Mouse (Mus musculus): Measurements from ENCODE around the gene Itpr1.

The Itpr1 gene

DNA sequence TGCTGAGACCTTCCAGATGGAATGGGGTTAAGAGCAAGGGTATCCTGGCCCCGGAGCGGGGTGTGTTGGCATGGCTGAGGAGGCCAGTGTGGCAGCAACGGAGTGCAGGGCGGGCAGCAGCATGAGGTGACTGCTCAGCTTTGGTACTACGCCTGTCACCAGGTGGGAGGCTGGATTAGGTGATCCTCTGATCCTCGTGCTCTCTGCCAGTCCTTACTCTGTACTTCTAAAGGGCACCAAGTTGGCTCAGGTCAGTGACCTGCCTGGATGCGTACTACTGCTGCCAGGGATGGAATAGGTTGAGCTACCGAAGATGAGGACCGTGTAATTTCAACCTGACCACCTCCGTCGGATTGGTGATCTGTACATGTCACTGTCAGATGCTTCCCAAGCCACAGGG, 245.9 kb downstream of the Itpr1 start:
- in situ Hi-C loops (cut with MseI, MboI): no loop called here

- in situ Hi-C loops (cut with MseI, MboI): no loop called here
Measured at GRCm38 (mm10) chr6:108464308-108464979, 251.5 kb downstream of the Itpr1 start.

- in situ Hi-C loops (cut with MseI, MboI): no loop called here
Measured at GRCm38 (mm10) chr6:108465159-108465558, 252.3 kb downstream of the Itpr1 start.

GRCm38 (mm10) chr6:108466061-108466531, 253.2 kb downstream of the Itpr1 start:
- in situ Hi-C loops (cut with MseI, MboI): no loop called here

- in situ Hi-C loops (cut with MseI, MboI): no loop called here
Measured at GRCm38 (mm10) chr6:108467597-108467996, 254.7 kb downstream of the Itpr1 start.

DNA sequence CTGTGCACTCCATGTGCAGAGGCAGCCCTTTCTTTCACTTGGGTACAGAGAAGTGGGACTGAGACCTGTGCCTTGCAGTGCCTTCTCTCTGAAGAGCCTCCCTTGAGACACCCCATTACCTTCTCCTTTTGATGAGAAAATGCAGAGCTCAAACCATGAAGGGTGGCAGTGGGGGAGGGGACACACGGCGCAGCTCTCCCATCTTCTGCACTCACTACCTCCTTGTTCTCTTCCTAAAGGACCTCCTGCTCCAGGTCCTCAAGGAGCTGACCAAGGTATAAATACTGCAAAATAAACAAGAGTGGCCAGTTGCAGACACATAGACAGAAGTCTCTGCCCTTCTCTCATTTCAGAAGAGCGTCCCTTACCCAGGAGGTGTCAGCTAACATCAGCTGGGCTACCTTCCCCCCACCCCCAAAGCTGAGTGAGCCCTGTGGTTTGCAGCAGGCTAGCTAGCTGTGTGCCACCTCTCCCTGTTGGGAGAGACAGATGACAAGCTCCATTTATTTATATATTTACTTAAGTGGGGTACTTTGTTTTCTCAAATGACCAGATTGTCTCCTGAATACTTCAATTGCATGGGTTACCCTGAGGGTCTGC, 255.4 kb downstream of the Itpr1 start:
- in situ Hi-C loops (cut with MseI, MboI): no loop called here

GRCm38 (mm10) chr6:108471878-108472277, 259.0 kb downstream of the Itpr1 start:
- in situ Hi-C loops (cut with MseI, MboI): no loop called here

- in situ Hi-C loops (cut with MseI, MboI): no loop called here
Measured at GRCm38 (mm10) chr6:108472748-108473147, 259.9 kb downstream of the Itpr1 start.

DNA sequence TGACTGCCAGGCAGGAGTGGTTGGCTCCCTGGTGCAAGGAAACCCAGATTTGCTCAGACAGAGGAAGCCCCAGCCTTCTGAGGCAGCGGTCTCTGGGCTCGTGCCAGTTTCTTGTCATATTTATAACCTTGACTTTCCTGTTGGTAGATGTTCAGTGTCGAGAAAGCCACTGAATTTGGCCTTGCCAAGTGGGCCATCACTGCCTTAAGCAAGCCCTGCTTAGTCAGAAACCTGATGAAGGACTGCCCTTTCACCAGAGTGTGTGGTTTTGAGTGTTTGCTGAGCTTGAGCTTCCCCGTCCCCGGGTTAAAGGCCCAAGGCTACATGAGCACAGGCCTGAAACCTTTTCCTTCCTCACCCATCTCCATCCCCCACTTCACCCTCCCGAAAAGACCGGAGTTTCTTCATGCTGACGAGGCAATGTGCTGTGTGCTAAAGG, 263.9 kb downstream of the Itpr1 start:
- in situ Hi-C loops (cut with MseI, MboI): no loop called here

DNA sequence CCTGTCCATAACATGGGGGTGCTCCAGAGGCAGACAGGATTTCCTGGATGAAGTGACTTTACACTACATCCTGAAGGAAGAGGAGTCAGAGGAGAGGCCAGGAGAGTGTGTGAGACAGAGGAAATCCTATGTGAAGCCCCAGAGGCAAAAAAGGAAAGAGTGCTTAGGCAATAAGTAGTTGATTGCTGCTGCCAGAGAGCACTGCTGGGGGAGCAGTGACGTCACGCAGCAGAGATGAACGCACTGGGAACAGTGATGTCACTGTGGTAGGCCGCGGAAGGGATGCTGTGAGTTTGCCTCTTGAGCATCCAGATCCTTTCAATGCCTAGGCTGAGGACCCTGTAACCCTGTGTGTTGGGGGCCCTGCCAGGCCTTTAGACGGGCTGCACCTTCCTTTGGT, 264.7 kb downstream of the Itpr1 start:
- in situ Hi-C loops (cut with MseI, MboI): no loop called here

- in situ Hi-C loops (cut with MseI, MboI): no loop called here
Measured at GRCm38 (mm10) chr6:108481190-108481589, 268.3 kb downstream of the Itpr1 start.

DNA sequence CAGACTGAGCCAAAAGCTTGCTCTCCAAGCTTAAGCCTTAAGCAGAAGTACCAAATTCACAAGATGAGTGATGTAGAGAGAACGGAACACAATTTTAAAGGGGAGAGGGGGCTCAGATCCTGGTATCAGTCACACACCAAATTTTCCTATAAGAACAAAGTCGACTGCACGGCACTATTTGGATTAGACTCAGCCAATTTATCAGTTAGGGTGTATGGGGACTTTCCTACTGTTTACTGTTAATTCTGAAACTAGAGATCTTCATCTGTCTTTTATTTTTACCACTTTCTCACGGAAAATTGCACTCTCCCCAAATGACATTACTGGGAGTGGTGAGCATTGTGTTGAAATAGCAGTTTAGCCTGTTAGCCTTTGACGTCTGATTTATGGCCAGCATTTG, 269.6 kb downstream of the Itpr1 start:
- in situ Hi-C loops (cut with MseI, MboI): no loop called here

DNA sequence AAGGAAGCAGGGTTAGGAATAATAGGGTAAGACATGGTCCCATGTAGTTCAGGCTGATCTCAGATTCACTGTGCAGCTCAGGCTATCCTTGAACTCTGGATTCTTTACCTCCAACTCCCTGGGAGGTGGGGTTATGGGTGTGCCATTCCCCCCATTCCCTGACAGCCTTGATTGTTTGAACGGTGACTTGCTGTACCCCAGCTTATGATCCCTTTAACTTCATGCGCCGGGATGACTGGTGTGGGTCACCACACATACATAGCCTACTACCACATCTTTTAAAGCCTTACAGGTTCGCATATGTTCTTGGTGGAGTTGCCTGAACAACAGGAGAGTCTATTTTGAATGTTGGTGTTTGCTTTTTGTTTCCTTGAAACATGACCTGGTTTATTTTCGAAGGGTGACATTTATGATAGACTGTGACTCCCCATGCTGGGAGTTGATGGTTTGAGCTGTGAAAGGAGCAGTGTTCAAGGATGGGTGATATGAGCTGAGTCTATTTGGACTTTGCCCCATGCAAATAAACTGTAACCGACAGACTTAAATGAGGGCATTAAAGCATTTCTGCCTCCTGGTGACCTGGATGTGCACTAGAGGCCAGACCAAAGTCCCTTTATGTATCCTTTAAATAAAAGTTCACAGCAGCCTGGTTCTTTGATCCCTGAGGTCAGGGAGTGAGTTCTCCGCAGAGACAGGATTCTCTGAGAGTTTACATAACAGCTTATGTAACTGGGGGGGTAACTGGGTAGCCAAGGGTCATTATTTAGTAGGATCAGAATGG, 273.5 kb downstream of the Itpr1 start:
- in situ Hi-C loops (cut with MseI, MboI): no loop called here

DNA sequence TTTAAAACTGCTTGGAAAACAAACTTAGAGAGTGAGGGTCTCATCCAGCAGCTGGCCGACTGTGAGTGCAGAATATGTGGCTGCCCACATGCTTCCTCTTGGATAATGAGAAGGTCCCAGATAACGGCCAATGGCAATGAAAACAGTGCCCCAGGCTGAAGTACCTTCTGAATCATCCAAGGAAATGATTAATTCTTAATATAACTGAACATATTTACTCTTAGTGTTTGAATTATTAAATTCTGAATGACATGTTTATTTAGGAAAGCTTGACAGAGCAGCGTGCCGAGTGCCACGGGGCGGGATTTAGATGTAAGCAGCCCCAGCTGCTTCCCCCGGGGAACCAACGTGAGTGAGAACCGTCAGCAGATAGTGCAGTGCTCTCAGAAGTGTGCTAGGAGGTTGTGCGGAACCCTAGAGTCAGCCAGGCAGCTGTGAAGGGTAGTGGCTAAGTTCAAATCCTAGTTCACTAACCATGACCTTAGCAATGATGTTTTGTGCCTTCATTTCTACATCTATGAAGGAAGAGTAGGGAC, 274.5 kb downstream of the Itpr1 start:
- in situ Hi-C loops (cut with MseI, MboI): no loop called here

GRCm38 (mm10) chr6:108488250-108488649, 275.4 kb downstream of the Itpr1 start:
- in situ Hi-C loops (cut with MseI, MboI): no loop called here

GRCm38 (mm10) chr6:108491969-108492368, 279.1 kb downstream of the Itpr1 start:
- in situ Hi-C loops (cut with MseI, MboI): no loop called here

GRCm38 (mm10) chr6:108493753-108494152, 280.9 kb downstream of the Itpr1 start:
- in situ Hi-C loops (cut with MseI, MboI): no loop called here

GRCm38 (mm10) chr6:108494185-108494804, 281.4 kb downstream of the Itpr1 start:
- in situ Hi-C loops (cut with MseI, MboI): no loop called here

GRCm38 (mm10) chr6:108494994-108495393, 282.1 kb downstream of the Itpr1 start:
- in situ Hi-C loops (cut with MseI, MboI): no loop called here

DNA sequence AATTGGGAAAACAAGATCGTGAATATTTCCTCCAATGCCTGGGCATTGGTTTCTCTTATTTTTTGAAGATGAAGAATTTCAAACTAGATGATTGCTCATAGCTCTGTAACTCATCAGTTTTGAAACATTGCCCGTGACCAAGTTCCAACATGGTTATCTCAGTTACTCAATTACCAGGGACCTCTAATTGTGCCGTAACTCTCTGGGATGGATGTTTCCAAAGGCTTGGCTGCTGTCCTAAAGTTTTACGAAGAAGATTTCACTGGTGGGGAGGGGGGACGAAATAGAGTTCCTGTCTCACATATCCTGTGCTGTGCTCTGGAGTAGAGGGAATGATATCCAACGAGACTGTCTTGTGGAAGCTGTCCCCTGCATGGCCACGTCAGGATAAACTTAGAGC, 285.2 kb downstream of the Itpr1 start:
- in situ Hi-C loops (cut with MseI, MboI): no loop called here

DNA sequence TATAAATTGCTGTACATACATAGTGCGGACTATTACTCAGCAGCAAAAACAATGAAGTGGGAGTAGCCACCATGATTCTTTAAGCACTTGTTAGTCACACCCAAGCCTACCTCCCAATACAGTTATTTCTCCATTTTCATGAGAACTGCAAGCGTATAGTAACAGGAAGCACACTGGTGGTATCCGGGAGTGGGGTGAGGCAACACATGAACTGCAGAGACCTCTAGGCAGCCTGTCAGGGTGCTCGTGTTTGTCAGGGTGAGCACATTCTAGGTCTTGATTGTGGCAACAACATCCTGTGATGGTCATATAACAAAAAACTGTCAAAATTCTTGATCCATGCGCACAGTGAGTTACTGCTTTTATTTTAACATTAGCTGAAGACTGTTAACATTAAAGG, 290.8 kb downstream of the Itpr1 start:
- in situ Hi-C loops (cut with MseI, MboI): no loop called here

GRCm38 (mm10) chr6:108504717-108505116, 291.8 kb downstream of the Itpr1 start:
- in situ Hi-C loops (cut with MseI, MboI): no loop called here

Data from mouse trophoblast stem cell (cell line).